Mouse (Mus musculus) brain, embryonic 14.5 days (tissue): Measurements from ENCODE around the gene Foxj3.

Experiments
- CTCF ChIP-seq: fragments of 200-500 bp; IDR thresholded peaks from 2 replicates; pipeline ENCODE4 v1.5.1; 2012; ENCODE audit warnings: inconsistent platforms, mild to moderate bottlenecking, moderate library complexity, borderline replicate concordance; ENCODE audit not compliant: insufficient read depth, insufficient read length; ENCODE audit errors: extremely low read depth
- POLR2A ChIP-seq: fragments of 200-500 bp; IDR thresholded peaks from 2 replicates; pipeline ENCODE4 v1.6.1; 2012; ENCODE audit warnings: mild to moderate bottlenecking, inconsistent platforms, borderline replicate concordance; ENCODE audit not compliant: poor library complexity, insufficient read depth, insufficient read length, severe bottlenecking; ENCODE audit errors: extremely low read depth

- TF ChIP-seq CTCF (no peak), POLR2A (no peak)
These were observed 121.4 kb downstream of the Foxj3 start for GRCm38 (mm10) chr4:119658246-119658645.
